Mouse (Mus musculus): ENCODE results near the gene Rere.
"Not testable (repeated sequence)": the region's sequence is repeated elsewhere in the genome, so short reads cannot be mapped to it uniquely, and the experiment has no call there.

The Rere gene

DNA sequence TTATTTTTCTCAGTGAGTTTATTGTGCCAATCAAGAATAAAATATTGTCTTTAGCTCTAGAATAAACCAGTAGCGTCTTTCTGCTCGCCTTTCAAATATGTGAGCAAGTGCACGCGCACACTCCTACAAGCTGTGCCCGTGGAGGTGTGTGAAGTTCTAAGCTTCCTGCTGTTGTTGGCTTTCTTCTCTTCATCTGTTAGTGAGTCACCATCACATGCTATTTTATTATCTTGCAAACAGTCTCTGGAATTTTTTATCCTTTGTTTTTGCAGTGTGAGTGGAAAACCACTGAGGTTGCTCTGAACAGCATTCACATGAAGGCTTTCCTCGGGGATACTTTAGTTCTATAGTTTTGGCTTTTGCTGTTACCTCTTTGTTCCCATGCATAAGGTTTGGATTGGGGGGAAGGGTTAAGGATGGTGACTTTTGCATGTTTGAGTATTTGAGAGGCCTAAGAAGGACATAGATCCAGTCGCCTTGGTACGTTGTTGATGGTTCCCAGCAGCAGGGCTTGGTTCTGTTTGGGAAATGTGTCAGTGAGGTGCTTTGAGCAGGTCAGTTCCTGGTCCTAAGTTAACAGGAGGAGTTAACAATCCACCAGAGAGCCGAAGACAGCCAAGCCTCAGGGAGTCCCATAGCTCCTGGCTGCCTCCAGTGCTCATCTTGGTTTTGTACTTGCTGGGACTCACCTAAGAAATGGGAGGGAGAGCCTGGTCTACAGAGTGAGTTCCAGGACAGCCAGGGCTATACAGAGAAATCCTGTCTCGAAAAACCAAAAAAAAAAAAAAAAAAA, 300.7 kb downstream of the Rere start:
- no peak for DNase-seq (ENCODE audit: extremely low spot score, low spot score)

DNA sequence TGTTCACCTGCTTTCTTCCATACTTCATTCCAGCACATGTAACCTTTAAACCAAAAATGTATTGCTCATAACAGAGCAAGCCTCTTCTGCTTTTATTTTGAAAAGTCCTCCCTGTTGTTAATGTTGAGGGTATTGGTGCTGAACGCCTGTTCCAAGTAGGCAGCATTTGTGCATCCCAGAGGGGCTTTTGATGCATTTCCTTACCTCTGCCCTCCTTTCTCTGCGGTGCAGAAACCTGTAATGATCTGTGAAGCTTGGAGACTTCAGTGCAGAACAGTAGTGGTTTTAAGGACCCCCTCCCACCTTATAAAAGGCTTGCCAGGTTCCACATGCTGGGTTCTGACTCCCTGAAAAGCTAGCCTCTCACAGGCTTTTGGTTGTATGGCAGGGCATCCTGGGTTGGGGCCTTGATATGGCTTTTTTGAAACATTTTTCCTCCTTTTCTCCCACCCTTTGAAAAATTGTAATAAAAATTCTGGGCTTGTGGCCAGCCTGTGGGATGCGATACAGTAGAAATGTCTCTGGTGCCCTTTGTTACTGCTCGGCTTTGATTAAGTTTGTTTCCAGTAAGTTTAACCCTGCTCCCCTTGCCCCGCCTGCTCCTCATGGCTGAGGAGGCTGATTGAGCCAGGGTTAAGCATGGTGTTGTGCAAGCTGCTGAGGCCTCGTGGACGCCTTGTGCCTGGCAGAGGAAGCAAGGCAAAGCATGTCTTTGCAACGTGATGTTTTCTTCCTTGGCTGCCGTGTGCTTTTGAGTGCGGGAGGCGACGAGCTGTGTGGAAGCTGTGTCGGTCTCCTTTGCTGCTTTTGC, 301.7 kb downstream of the Rere start:
- DNase-seq (ENCODE audit: extremely low spot score, low spot score): no peak

DNA sequence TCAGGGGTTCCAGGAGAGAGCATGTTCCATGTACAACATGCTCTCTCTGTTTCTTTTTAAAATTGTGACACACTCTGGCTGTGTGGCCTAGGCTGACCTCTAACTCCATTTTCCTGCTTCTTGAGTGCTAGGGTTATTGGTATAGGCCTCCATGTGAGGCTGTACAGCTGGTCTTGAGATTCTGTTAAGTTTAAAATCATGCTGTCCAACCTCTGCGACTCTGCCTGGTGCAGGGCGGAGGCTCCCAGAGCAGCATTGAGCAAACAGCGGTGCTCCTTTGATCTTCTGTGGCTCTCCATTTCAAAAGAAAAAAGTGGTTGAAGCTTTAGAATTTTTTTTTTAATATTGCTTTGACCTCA, 302.3 kb downstream of the Rere start:
- no peak for DNase-seq (ENCODE audit: extremely low spot score, low spot score)

DNA sequence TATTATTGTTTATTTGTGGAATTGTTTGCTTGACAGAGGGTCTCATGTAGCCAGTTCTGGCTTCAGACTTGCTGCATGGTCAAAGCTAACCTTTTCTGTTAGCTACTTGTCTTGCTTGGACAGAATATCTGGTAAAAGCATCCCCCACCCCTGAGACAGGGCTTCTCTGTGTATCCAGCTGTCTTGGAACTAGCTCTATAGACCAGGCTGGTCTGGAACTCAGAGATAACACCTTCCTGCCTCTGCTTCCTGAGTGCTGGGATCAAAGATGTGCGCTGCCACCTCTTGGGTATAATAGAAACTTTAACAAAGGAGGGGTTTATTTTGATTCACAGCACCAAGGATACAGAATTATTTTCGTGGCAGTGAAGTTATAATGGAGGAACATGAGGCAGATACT, 304.4 kb downstream of the Rere start:
- no peak for DNase-seq (ENCODE audit: extremely low spot score, low spot score)

DNA sequence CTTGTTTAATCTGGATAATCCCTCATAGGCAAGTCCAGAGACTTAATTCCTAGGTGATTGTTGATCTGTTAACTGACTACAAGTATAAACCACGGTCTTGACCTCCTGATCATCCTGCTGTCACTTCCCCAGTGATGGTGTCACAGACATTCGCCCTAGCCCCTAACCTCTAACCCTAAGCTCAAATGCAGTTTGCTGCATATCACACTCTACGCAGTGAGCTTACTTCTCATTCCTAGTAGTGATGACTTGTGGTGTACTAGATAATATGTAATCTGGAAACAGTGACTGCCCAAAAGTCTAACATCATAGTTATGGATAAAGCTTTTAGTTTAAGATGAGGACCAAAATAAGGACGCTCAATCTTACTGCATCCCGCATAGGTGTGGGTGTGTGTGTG, 304.8 kb downstream of the Rere start:
- no peak for DNase-seq (ENCODE audit: extremely low spot score, low spot score)

DNA sequence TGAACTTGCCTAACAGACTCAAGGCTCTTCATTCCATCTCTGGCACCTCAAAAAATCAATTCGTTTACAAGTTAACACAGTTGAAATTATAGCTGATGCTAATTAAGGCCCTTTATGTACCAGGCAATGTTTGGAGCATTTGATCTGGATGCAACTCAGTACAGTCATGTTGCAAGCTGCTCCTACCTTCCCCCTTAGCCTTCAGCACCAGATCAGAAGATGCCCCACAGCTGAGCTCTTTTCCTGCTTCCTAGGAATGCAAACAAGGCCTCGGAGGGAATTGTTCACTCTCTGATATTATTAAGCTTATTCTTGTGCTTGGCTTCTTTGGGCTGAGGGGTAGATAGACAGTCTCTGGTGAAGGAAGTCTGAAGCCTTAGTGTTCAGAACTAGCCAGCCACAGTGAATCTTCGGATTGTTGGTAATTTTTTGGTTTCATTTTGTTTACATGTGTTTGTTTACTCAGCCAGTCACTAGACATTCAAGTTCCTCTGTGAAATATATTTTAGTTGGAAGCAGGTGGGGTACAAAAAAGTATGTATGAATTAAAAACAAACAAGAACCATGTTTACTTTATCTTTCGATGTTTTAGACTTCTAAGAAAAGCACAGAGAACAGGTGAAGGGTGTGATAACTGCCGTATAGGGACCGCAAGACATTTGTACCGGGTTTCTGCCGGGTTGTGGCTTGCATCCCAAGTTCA, 306.3 kb downstream of the Rere start:
- no peak for DNase-seq (ENCODE audit: extremely low spot score, low spot score)

DNA sequence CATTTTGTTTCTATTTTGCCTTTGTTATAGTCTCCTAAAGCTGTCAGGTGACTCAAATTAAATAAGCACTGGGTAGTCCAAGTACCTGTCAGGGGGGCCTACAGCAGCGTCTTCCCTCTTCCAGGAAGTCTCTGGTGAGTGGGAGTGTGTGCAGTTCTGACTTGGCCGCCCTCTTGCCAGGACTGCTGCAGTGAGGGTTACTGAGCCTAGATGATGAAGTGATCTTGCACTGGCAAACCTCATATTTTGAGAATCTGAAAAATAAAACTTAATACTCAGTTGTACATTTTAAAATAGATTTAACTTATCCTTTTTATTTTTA, 306.8 kb downstream of the Rere start:
- no peak for DNase-seq (ENCODE audit: extremely low spot score, low spot score)

DNA sequence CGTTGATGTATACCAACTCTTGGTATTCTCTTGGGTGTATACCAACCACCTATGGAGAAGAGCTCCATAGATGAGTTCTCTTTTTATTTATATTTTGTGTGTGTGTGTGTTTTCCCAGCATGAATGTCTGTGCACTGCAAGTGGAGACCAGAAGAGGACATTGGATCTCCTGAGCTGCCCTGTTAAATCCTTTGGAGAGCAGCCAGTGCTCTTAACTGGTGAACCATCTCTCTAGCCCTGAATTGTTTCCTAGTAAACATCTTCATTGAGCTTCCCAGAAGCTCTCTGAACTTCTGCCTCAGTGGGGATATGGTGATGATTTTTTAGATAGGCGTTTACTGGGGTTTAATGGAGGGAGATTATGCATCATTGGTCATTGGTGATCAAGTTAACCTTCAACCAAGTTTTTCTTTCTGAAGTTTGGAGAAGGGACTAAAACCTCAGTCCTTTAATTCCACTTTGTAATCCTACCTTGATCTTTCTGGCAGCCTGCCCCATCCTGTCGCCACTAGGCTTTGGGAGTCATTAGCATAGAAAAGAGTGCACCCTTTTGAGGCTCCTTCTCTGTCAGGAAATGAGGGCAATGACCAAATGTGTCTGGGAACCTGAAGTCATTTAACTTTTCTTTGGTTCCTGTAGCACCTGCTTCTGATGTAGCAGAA, 309.3 kb downstream of the Rere start:
- DNase-seq (ENCODE audit: extremely low spot score, low spot score): no peak

DNA sequence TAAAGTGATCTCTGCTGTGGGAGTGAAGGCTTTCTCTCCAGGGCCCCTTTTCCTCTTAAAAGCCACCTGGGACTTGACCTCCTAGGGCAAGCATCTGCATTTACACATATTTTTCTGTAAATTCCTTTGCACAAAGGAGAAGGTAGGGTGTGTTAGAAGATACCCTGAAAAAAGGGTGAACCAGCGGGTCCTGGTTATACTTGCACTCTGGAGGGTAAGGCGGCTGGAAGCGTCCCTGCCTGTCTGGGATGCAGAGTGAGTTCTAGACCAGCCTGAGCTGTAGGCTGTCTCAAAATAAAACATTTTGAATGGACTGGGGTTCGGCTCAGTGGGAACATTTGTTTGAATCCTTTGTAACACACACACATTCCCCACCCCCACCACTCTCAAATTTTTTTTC, 310.2 kb downstream of the Rere start:
- DNase-seq (ENCODE audit: extremely low spot score, low spot score): no peak

DNA sequence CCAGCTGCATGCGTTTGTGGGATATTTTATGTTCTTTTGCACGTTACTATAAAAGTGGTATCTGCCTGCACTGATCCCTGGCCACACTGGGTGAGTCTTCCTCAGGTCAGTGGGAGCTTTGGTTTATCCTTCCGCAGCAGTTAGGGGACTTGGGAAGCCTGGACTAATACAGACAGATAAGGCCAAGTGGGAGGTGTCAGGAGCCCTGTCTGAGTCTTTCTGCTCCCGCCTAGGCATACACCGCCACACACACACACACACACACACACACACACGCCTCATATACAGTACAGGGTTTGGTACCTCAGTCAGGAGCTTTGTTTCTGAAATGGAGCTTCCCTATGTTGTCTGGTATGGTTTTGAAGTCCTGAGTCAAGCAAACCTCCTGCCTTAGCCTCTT, 310.6 kb downstream of the Rere start:
- no peak for DNase-seq (ENCODE audit: extremely low spot score, low spot score)

DNA sequence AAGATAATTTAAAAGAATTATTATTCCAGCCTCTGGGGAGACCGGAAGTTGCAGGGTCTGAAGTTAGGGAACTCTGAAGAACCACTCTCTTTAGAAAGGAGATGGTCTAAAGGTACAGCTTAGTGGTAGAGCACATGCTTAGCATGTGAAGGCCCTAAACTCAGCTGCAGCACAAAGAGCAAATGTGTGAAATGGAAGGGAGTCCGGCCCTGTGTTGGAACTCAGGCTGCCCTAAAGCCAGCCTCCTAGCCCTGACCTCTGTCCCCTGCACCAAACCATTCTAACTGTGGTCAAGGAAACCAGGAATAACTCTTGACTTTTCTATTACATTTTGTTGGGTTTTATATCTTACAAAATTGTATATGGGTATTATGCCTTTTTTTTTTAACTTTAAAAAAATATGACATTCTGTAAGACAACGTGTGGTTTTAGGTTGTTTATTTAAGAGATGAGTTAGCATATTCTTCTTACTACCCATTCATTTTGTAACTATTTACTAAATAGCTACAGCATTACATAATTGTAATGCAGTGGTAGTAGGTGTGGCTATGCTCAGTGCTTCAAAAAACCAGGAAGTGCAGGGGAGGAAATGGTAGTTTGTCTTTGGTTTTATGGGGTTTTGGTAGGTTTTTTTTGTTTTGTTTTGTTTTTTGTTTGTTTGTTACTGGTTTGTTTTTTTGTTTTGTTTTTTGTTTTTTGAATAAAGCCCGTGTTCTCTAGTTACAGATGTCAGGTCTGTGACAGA, 312.2 kb downstream of the Rere start:
- DNase-seq (ENCODE audit: extremely low spot score, low spot score): no peak

DNA sequence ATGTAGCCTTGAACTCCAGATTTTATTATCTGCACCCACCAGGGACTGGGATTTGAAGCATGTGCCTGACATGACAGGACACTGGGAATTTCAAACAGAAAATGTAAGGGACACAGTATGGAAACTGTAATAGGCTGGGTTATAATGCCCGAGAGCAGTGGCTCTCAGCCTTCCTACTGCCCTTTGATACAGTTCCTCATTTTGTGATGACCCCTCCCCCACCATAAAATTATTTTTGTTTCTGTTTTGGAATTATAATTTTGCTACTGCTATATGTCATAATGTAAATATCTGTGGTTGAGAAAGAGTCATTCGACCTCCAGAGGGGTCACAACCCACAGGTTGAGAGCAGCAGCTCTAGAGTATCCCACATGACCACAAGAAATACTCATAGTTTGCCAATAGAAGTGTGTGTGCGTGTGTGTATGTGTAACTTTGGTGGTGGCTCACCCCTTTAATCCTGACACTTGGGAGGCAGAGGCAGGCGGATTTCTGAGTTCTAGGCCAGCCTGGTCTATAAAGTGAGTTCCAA, 312.9 kb downstream of the Rere start:
- DNase-seq (ENCODE audit: extremely low spot score, low spot score): no peak

DNA sequence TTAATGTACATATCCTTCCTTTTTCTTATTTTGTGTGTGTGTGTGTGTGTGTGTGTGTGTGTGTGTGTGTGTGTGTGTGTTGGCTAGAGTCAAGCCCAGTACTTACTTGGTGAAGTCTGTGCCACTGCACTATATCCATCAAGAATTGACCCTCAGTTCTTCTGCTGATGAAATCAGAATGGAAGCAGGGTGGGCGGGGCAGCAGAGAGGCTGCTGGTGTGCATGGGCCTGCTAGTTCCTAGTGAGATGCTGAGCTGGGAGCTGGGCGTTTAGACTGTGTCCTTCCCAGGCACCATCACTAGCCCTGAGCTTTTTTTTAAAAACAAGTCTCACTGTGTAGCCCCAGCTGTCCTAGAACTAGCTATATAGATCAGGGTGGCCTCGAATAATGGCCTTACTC, 313.6 kb downstream of the Rere start:
- DNase-seq (ENCODE audit: extremely low spot score, low spot score): no peak

DNA sequence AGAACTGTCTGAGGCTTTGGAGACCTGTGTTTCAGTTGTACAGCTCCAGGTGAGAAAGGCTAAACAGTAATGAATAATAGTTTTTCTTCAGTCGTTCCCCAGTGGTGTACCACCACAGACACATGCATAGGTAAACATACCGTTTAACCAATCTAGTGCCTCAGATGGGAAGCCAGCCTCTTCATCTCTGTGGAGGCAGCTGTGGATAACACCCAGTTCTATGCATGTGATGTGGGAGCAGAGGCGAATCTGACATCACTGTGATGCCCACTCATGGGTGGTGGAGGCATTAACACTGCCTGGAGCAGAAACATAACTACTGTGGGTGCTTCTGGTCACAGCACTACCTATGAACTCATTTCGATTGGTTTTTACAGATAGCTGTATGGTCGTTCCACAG, 314.5 kb downstream of the Rere start:
- no peak for DNase-seq (ENCODE audit: extremely low spot score, low spot score)

DNA sequence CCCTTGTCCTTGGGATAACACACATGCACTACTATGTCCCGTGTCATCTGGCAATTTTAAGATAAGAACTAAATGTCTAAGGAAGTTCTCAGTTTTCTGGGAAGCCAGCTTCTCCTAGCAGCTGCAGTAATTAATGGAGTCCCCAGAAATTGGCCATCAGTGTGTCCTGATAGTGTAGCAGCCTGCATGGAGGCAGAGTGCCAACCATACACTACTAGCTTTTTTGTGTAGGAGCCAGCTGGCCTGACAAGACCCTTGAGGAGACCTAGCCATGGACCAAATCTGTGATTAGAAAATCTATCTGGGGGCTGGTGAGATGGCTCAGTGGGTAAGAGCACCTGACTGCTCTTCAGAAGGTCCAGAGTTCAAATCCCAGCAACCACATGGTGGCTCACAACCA, 317.2 kb downstream of the Rere start:
- no peak for DNase-seq (ENCODE audit: extremely low spot score, low spot score)

DNA sequence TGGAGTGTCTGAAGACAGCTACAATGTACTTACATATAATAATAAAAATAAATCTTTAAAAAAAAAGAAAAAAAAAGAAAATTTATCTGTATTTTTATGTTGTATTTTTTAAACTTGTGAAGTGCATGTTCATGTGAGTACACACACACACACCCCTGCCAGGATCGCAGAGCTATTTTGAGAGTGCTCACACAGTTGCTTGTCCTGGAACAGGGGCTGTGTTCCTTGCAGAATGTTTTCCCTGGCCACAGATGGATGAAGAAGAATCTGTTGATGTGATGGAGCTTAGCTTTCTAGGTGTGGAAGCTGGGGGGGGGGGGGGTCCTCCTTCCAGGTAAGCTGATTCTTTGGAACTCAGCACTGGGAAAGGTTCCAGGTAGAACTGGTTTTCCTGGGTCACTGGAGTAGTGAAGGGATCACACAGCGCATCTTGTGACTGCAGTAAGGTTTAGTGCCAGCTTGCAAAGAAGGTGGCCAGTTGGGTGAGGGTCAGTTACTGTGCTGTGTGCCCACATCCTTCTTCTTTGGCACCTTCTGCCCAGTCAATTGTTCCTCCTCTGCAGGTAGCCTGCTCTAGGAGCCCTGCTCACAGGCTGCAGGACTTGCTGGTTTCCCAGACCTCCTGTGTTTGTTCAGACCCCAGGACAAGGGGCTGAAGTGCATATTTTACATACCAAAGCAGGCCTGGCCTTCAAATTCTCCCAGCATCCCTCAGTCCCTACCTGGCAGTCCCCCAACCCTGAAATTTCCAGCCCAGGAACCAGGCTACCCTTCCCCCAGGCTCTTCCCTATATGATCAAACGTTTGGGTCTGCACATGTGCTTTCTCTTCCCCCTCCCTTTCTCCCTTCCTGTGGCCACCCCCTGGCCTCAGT, 317.9 kb downstream of the Rere start:
- no peak for DNase-seq (ENCODE audit: extremely low spot score, low spot score)

DNA sequence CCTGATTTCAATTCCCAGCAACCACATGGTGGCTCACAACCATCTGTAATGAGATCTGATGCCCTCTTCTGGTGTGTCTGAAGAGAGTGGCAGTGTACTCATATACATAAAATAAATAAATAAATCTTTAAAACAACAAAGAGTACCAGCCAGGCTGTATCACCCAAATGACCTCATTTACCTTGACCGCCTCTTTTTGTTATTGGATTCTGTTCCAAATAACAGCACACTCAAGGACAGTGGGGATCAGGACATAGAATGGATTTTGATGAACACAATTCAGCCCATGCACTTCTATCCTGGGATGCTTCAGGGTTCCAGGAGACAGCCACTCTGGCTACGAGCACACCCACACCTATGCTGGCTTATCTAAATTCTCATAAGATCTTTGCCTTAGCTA, 319.1 kb downstream of the Rere start:
- DNase-seq (ENCODE audit: extremely low spot score, low spot score): not testable (repeated sequence)

DNA sequence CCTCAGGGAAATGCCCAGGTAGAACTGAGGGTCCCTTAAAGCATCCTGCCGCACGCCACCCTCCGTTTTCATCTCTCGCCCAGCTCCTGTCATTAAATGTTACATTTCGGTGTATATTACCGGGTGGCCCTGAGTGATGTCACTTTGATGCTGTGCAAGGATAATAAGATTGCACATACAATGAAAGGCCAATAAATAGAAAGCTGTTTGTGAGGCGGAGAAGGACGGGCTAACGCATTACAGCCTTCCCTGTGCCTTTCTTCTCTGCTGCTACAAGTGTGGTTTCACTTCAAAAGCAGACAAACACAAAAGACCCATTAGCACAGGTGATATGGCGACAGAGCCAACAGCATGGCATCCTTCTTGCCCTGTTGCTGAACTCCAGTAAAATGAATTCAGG, 320.0 kb downstream of the Rere start:
- DNase-seq (ENCODE audit: extremely low spot score, low spot score): no peak

DNA sequence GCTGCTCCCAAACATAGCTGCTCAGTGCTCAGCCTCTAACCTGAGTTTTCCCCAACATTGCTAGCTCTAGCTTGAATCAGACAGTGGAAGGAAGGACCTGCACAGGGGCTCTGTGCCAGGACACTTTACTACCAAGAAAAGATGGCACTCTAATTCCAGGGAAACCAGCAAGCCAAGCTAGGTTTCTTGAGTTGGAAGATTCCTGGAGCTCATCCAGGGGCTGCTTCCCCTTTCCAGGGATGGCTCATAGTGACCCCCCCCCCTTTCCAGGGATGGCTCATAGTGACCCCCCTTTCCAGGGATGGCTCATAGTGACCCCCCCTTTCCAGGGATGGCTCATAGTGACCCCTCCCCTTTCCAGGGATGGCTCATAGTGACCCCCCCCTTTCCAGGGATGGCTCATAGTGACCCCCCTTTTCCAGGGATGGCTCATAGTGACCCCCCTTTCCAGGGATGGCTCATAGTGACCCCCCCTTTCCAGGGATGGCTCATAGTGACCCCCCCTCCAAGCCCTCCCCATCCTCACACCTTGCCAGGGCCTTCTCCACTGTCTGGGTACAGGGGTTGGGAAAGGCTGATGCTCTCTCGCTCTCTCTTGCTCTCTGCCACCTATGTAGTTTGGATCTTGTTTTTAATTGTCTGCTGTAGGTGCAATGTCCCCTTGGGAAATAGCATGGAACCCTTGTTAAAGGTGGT, 322.1 kb downstream of the Rere start:
- no peak for DNase-seq (ENCODE audit: extremely low spot score, low spot score)

All from neural tube, embryonic 10.5 days (tissue).